Mouse (Mus musculus): Measurements from ENCODE around the gene Ccdc155. TPM values are rescaled to one million over a fixed set of nuclear protein-coding genes. Genes with fewer than 3 reads are reported as not detected.

Ccdc155 gene
- total and polyA plus RNA-seq, 3 experiments = 0.14 to 0.30 TPM; not detected in 1

GRCm38 (mm10) chr7:45226421-45226820 is 21.7 kb upstream of the Ccdc155 start:
- no peak for DNase-seq

GRCm38 (mm10) chr7:45224826-45225225 is 20.1 kb upstream of the Ccdc155 start:
- DNase-seq = no peak

GRCm38 (mm10) chr7:45221680-45222079 is 17.0 kb upstream of the Ccdc155 start:
- DNase-seq = no peak

- DNase-seq = peak; percentile 65
Observed at GRCm38 (mm10) chr7:45216442-45217183, 11.9 kb upstream of the Ccdc155 start.

GRCm38 (mm10) chr7:45215673-45216441 is 11.2 kb upstream of the Ccdc155 start, which contains the start of gene Tead2:
Gene Tead2 (plus strand): TSS chr7:45215753.
- DNase-seq = peak; percentile 61

- no peak for DNase-seq
Observed at GRCm38 (mm10) chr7:45213708-45214107, 9.0 kb upstream of the Ccdc155 start.

GRCm38 (mm10) chr7:45212356-45212755 is 7.7 kb upstream of the Ccdc155 start:
- DNase-seq = no peak

GRCm38 (mm10) chr7:45211851-45212251 is 7.2 kb upstream of the Ccdc155 start, which contains the start of gene Dkkl1:
Gene Dkkl1 (minus strand): TSS chr7:45212147.
- no peak for DNase-seq

GRCm38 (mm10) chr7:45211070-45211469 is 6.4 kb upstream of the Ccdc155 start:
- no peak for DNase-seq

- DNase-seq = no peak
Observed at GRCm38 (mm10) chr7:45208260-45208659, 3.6 kb upstream of the Ccdc155 start.

- no peak for DNase-seq
Observed at GRCm38 (mm10) chr7:45202654-45203053, 2.0 kb downstream of the Ccdc155 start.

- no peak for DNase-seq
Observed at GRCm38 (mm10) chr7:45198961-45199360, 5.7 kb downstream of the Ccdc155 start.

GRCm38 (mm10) chr7:45198435-45198834 is 6.3 kb downstream of the Ccdc155 start:
- DNase-seq = peak; percentile 83

GRCm38 (mm10) chr7:45196994-45197393 is 7.7 kb downstream of the Ccdc155 start:
- no peak for DNase-seq

- DNase-seq = no peak
Observed at GRCm38 (mm10) chr7:45196176-45196535, 8.5 kb downstream of the Ccdc155 start.

- DNase-seq = no peak
Observed at GRCm38 (mm10) chr7:45195341-45196175, 9.1 kb downstream of the Ccdc155 start.

GRCm38 (mm10) chr7:45193871-45194785 is 10.6 kb downstream of the Ccdc155 start:
- DNase-seq = no peak

- no peak for DNase-seq
Observed at GRCm38 (mm10) chr7:45193406-45193805, 11.3 kb downstream of the Ccdc155 start.

- no peak for DNase-seq
Observed at GRCm38 (mm10) chr7:45192585-45193310, 11.9 kb downstream of the Ccdc155 start.

- DNase-seq = no peak
Observed at GRCm38 (mm10) chr7:45191803-45192363, 12.8 kb downstream of the Ccdc155 start.
